Mouse (Mus musculus): Measurements from ENCODE around the gene Strn4. TPM values are rescaled to one million over a fixed set of nuclear protein-coding genes. Genes with fewer than 3 reads are reported as not detected.

Strn4 gene
- polyA plus RNA-seq, 1 experiment from 2014 or later = 184 TPM

DNA sequence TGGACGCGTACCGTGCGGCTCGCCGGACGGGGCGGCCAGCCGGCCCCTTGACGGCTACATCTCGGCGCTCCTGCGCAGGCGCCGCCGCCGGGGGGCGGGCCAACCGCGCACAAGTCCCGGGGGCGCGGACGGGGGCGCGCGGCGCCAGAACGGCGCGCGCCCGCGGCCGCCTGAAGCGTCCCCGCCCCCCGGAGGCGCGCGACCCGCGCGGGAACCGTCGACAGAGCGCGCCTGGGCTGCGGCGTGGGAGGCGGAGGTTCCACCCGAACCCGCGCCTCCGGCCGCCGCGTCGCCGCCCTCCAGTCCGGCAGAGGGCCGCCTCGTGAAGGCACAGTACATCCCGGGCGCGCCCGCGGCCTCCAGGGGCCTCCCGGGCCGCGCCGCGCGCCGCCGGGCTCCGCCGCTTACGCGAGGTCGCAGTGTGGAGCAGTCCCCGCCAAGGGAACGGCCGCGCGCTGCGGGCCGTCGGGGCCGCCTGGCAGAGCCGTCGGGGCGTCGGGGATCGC, 69.6 kb downstream of the Strn4 start:
- 11% methylated on average over 73 of the region's 95 CpGs for WGBS
- peak overlapping the region; percentile 19 for H3K4me3 ChIP-seq
- H3K9me3 ChIP-seq = no peaks in the 10 kb centered on the region
- H3K9ac ChIP-seq = no peak overlapping the region
- peaks cover 5% of the 10 kb centered on the region for H3K4me1 ChIP-seq (replicated peaks)
- ATAC-seq (ENCODE audit: low FRiP score, low read depth) = no peak
- peaks cover 29% of the 10 kb centered on the region for H3K27me3 ChIP-seq
- peaks cover 37% of the 10 kb centered on the region for H3K36me3 ChIP-seq
- peak overlapping the region; percentile 26 for H3K4me2 ChIP-seq
- H3K27ac ChIP-seq (replicated peaks) = no peak overlapping the region

DNA sequence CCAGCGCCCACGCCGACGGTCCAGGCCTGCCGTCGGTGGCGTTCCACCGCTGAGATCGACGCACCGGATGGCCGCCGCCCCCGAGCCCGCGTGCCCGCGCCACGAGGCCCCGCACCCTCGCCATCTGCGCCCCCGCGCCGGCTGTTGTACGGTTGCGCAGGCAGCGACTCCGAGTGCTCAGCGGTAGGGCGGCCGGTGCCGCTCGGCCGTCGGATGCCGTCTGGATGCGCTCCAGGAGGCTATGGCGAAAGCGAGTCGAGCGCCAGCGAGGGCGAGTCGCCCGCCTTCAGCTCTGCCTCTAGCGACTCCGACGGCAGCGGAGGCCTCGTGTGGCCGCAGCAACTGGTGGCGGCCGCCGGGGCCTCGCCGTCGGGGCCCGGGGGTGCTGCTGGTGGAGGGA, 70.2 kb downstream of the Strn4 start:
- Histone ChIP-seq H3K4me1 (replicated peaks) (peaks cover 2% of the 10 kb centered on the region), H3K4me2 (no peak overlapping the region), H3K4me3 (no peak overlapping the region), H3K27me3 (peaks cover 30% of the 10 kb centered on the region), H3K27ac (replicated peaks) (no peak overlapping the region), H3K9me3 (no peaks in the 10 kb centered on the region), H3K36me3 (peaks cover 37% of the 10 kb centered on the region), H3K9ac (no peak overlapping the region)
- no peak for ATAC-seq (ENCODE audit: low FRiP score, low read depth)
- WGBS = 45% methylated on average over 59 of the region's 59 CpGs

Other genes starting within 250 kb of the Strn4 start
- 33.0 and 33.8 TPM in 2 replicates for gene Arhgap35, start 200.9 kb upstream of the Strn4 start, polyA plus RNA-seq (2015; fragmentation: Nextera tagmentation; extraction: Ambion mirVana)
- not detected in 2 replicates for gene Ceacam15, start 140.2 kb upstream of the Strn4 start, polyA plus RNA-seq (2015; fragmentation: Nextera tagmentation; extraction: Ambion mirVana)
- gene Ceacam9, start 94.0 kb upstream of the Strn4 start, polyA plus RNA-seq (2015; fragmentation: Nextera tagmentation; extraction: Ambion mirVana) = 0.14 TPM in 1 of 2 replicates, not detected in the other
- 444 and 451 TPM in 2 replicates for gene Ap2s1, start 77.5 kb upstream of the Strn4 start, polyA plus RNA-seq (2015; fragmentation: Nextera tagmentation; extraction: Ambion mirVana)
- 11.6 and 13.7 TPM in 2 replicates for gene Slc1a5, start 34.5 kb upstream of the Strn4 start, polyA plus RNA-seq (2015; fragmentation: Nextera tagmentation; extraction: Ambion mirVana)
- gene Fkrp, start 843 bp downstream of the Strn4 start, polyA plus RNA-seq (2015; fragmentation: Nextera tagmentation; extraction: Ambion mirVana) = 46.5 and 50.9 TPM in 2 replicates
- gene Prkd2, start 27.0 kb downstream of the Strn4 start, polyA plus RNA-seq (2015; fragmentation: Nextera tagmentation; extraction: Ambion mirVana) = 6.2 and 6.7 TPM in 2 replicates
- 5.1 and 5.6 TPM in 2 replicates for gene Dact3, start 59.4 kb downstream of the Strn4 start, polyA plus RNA-seq (2015; fragmentation: Nextera tagmentation; extraction: Ambion mirVana)
- gene Gng8, start 75.9 kb downstream of the Strn4 start, polyA plus RNA-seq (2015; fragmentation: Nextera tagmentation; extraction: Ambion mirVana) = 1.3 and 5.3 TPM in 2 replicates
- 0.13 and 0.52 TPM in 2 replicates for gene Ptgir, start 90.6 kb downstream of the Strn4 start, polyA plus RNA-seq (2015; fragmentation: Nextera tagmentation; extraction: Ambion mirVana)
- gene Calm3, start 108.2 kb downstream of the Strn4 start, polyA plus RNA-seq (2015; fragmentation: Nextera tagmentation; extraction: Ambion mirVana) = 382 and 391 TPM in 2 replicates
- gene Pnmal2, start 128.8 kb downstream of the Strn4 start, polyA plus RNA-seq (2015; fragmentation: Nextera tagmentation; extraction: Ambion mirVana) = 142 and 150 TPM in 2 replicates
- 52.6 and 57.5 TPM in 2 replicates for gene Pnmal1, start 143.8 kb downstream of the Strn4 start, polyA plus RNA-seq (2015; fragmentation: Nextera tagmentation; extraction: Ambion mirVana)
- gene Gm42372, start 167.2 kb downstream of the Strn4 start, polyA plus RNA-seq (2015; fragmentation: Nextera tagmentation; extraction: Ambion mirVana) = 5.9 and 6.0 TPM in 2 replicates
- gene Ccdc8, start 176.8 kb downstream of the Strn4 start, polyA plus RNA-seq (2015; fragmentation: Nextera tagmentation; extraction: Ambion mirVana) = 7.4 and 7.7 TPM in 2 replicates
- 125 and 136 TPM in 2 replicates for gene Ppp5c, start 212.0 kb downstream of the Strn4 start, polyA plus RNA-seq (2015; fragmentation: Nextera tagmentation; extraction: Ambion mirVana)
- gene Hif3a, start 246.5 kb downstream of the Strn4 start, polyA plus RNA-seq (2015; fragmentation: Nextera tagmentation; extraction: Ambion mirVana) = 5.4 and 6.9 TPM in 2 replicates

All from hindbrain, embryonic 15.5 days (tissue).